Mouse (Mus musculus) lung, postnatal 0 days (tissue): ENCODE data around the gene Cd6. TPM values are rescaled to one million over a fixed set of nuclear protein-coding genes. Genes with fewer than 3 reads are reported as not detected.

Experiments
- ATAC-seq: fragments of 200-750 bp; cut with Nextera tagmentation; 2 replicates; pipeline ENCODE4 v1.8.0; 2017; ENCODE audit warnings: moderate library complexity
- DNase-seq: peaks from one replicate; pipeline ENCODE4 v3.0.0-alpha.2; 2016; ENCODE audit warnings: low spot score
- H3K27ac ChIP-seq: fragments of 300-500 bp; sonication (generic); 2 replicates; pipeline ENCODE4 v1.5.1; 2014; ENCODE audit warnings: antibody characterized with exemption, mild to moderate bottlenecking, low read length, mixed read lengths
- H3K27me3 ChIP-seq: fragments of 300-500 bp; sonication (generic); replicated peaks from 2 replicates; pipeline ENCODE4 v1.6.1; 2014; ENCODE audit warnings: low read length, mixed read lengths; ENCODE audit not compliant: insufficient read depth
- H3K36me3 ChIP-seq: fragments of 300-500 bp; sonication (generic); 2 replicates; pipeline ENCODE4 v1.6.1; 2014; ENCODE audit warnings: low read length, mixed read lengths; ENCODE audit not compliant: insufficient read depth
- H3K4me1 ChIP-seq: fragments of 300-500 bp; sonication (generic); 2 replicates; pipeline ENCODE4 v1.6.1; 2014; ENCODE audit warnings: antibody characterized with exemption, low read depth, low read length, mixed read lengths; ENCODE audit not compliant: insufficient read depth
- H3K4me2 ChIP-seq: fragments of 300-500 bp; sonication (generic); replicated peaks from 2 replicates; pipeline ENCODE4 v1.6.1; 2014; ENCODE audit warnings: low read depth, mild to moderate bottlenecking, low read length, moderate library complexity, mixed read lengths
- H3K4me3 ChIP-seq: fragments of 300-500 bp; sonication (generic); 2 replicates; pipeline ENCODE4 v1.5.1; 2014; ENCODE audit warnings: low read depth, low read length
- H3K9ac ChIP-seq: fragments of 300-500 bp; sonication (generic); replicated peaks from 2 replicates; pipeline ENCODE4 v1.6.1; 2014; ENCODE audit warnings: low read depth, mild to moderate bottlenecking
- H3K9me3 ChIP-seq: fragments of 300-500 bp; sonication (generic); 2 replicates; pipeline ENCODE4 v1.6.1; 2016; ENCODE audit warnings: low read length, mixed read lengths
- CTCF ChIP-seq: IDR thresholded peaks from 2 replicates; pipeline ENCODE4 v1.5.1; 2016; ENCODE audit warnings: antibody characterized with exemption, mild to moderate bottlenecking
- EP300 ChIP-seq: IDR thresholded peaks from 2 replicates; pipeline ENCODE4 v1.6.1; 2016; ENCODE audit warnings: antibody characterized with exemption, mild to moderate bottlenecking, control low read depth
- WGBS: fragments of 180-500 bp; shearing (Covaris S2); extraction: QIAGEN DNeasy Blood & Tissue Kit; methylation state at CpG from one replicate; pipeline ENCODE4 v1.1.7; 2014; 5-methylcytosine and 5-hydroxymethylcytosine counted together
- polyA plus RNA-seq: library from polyadenylated mRNA; unstranded; fragments of >200 nt; fragmentation: Nextera tagmentation; extraction: Ambion mirVana; gene quantifications from 2 replicates; pipeline ENCODE4 v1.2.1, GENCODE M21; 2015

Cd6 gene
- polyA plus RNA-seq, 1 experiment from 2014 or later, result not detected

DNA sequence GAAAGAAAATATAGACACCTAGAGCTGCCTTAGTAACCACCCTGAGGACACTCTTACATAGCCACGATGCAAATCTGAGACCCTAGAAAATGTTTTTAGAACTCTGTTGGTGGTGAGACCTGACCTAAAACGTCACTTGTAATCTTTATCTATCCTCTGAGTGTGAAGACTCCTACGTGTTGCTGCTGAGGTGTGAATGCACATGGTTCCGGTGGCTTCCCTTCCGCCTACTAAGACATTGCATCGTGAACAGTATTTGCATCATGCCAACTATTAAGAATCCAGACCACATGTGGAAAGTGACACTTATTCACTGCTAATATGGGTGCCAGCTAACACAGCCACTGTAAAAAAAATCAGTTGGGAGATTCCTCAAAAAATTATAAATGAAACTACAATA is 14.0 kb downstream of the Cd6 start:
- H3K4me3 ChIP-seq, result no peak overlapping the region
- DNase-seq, result no peak
- H3K4me2 ChIP-seq, result no peak overlapping the region
- H3K9ac ChIP-seq, result no peak overlapping the region
- peaks cover 5% of the 10 kb centered on the region; the same call in 1 of the 2 replicates for H3K4me1 ChIP-seq
- TF ChIP-seq CTCF (no peak), EP300 (no peak)
- no peaks in the 10 kb centered on the region for H3K9me3 ChIP-seq
- H3K27ac ChIP-seq, result no peak overlapping the region
- 75% methylated on average over 6 of the region's 6 CpGs for WGBS
- no peaks in the 10 kb centered on the region for H3K27me3 ChIP-seq
- H3K36me3 ChIP-seq, result no peaks in the 10 kb centered on the region
- ATAC-seq, result no peak

DNA sequence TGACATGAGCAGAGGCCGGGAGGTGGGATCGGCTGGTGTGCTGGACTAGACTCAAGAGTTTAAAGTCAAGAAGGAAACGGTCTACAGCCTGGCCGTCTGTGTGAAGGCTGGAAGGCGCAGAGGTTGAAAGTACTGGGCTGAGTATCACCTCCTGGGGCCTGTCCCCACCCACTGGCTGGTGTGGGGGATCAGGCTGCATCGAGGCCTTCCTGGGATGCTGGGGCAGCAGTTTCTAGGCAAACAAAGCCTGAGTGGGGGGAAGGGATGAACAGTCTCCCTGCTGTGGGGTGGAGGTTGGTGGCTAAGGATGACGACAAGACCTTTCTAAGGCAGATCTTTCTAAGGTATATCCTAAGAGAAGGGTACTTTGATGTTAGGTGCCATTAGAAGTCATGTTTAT is 16.0 kb downstream of the Cd6 start:
- H3K4me3 ChIP-seq, result no peak overlapping the region
- H3K9ac ChIP-seq, result no peak overlapping the region
- no peaks in the 10 kb centered on the region for H3K9me3 ChIP-seq
- no peaks in the 10 kb centered on the region for H3K36me3 ChIP-seq
- no peaks in the 10 kb centered on the region for H3K27me3 ChIP-seq
- TF ChIP-seq CTCF, result no peak
- no peak for TF ChIP-seq EP300
- H3K4me1 ChIP-seq, result peaks cover 5% of the 10 kb centered on the region; the same call in 1 of the 2 replicates
- 62% methylated on average over 7 of the region's 7 CpGs for WGBS
- H3K27ac ChIP-seq, result no peak overlapping the region
- DNase-seq (no peak), ATAC-seq (no peak)
- no peak overlapping the region for H3K4me2 ChIP-seq

DNA sequence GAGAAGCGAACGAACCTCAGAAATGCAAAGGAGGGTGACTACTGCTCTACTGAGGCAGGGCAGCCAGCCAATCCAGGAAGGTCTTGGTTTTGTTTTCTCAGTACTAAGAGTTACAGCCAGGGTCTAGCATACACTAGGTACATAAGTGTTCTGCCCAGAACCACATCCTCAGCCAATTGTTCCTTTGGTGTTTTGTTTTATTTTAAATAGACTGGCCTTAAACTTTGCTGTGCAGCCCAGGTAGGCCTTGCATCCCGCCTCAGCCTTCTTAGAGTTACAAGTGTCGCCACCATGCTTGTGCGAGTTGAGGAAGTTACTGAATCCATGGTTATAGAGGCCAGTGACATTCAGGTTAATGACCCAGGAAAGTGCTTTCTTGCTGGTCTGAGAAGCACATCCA is 16.8 kb downstream of the Cd6 start:
- no peaks in the 10 kb centered on the region for H3K27me3 ChIP-seq
- WGBS, result 91% methylated on average over 5 of the region's 5 CpGs
- H3K4me3 ChIP-seq, result no peak overlapping the region
- peaks cover 1% of the 10 kb centered on the region; the same call in 1 of the 2 replicates for H3K4me1 ChIP-seq
- H3K9me3 ChIP-seq, result no peaks in the 10 kb centered on the region
- no peak overlapping the region for H3K9ac ChIP-seq
- TF ChIP-seq CTCF, result no peak
- no peak for TF ChIP-seq EP300
- H3K4me2 ChIP-seq, result no peak overlapping the region
- H3K27ac ChIP-seq, result no peak overlapping the region
- ATAC-seq (no peak), DNase-seq (no peak)
- no peaks in the 10 kb centered on the region for H3K36me3 ChIP-seq

DNA sequence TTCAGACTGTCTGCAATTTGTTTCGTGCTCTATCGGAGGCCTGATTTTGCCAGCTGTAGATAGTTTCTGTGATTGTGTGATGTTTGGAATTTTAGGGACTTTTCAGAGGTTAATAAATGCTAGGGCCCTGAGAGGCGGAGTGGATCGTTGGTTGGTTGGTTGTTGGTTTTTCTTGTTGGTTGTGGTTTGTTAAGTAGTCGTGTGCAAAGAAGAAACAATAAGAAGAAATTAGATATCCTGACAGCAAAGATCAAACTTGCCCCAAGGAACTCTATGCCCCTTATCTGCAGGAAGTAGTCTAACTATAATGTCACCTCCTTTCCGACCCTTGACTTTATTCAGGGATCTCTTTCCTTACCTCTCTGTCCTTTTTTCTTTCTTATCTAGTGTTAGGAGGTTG is 18.4 kb downstream of the Cd6 start:
- Histone ChIP-seq H3K36me3 (no peaks in the 10 kb centered on the region), H3K9ac (no peak overlapping the region), H3K4me2 (no peak overlapping the region), H3K27me3 (no peaks in the 10 kb centered on the region), H3K27ac (no peak overlapping the region), H3K9me3 (no peaks in the 10 kb centered on the region), H3K4me1 (no peaks in the 10 kb centered on the region), H3K4me3 (no peak overlapping the region)
- TF ChIP-seq CTCF, result no peak
- no peak for TF ChIP-seq EP300
- no peak for ATAC-seq
- WGBS, result 77% methylated on average over 6 of the region's 6 CpGs
- no peak for DNase-seq

DNA sequence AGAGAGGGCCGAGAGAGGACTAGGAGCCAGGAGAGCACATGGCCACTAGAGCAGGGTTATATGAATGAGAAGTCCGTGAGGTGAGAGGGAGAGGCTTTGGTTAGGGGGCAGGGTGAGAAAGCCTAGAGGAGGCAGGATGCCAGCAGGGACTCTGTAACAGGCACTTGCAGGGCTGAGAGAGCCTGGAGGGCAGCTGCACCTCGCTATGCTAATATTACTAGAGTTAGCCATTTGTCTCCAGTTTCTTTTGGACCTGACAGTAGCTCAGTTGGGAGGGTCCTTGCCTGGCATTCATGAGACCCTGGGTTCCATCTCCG is 19.7 kb downstream of the Cd6 start:
- H3K27me3 ChIP-seq, result no peaks in the 10 kb centered on the region
- H3K4me1 ChIP-seq, result no peaks in the 10 kb centered on the region
- TF ChIP-seq CTCF (no peak), EP300 (no peak)
- DNase-seq (peak; percentile 63), ATAC-seq (peak; percentile 87)
- no peaks in the 10 kb centered on the region for H3K9me3 ChIP-seq
- no peak overlapping the region for H3K4me3 ChIP-seq
- no peak overlapping the region for H3K4me2 ChIP-seq
- 33% methylated on average over 4 of the region's 4 CpGs for WGBS
- H3K27ac ChIP-seq, result no peak overlapping the region
- H3K36me3 ChIP-seq, result no peaks in the 10 kb centered on the region
- no peak overlapping the region for H3K9ac ChIP-seq

DNA sequence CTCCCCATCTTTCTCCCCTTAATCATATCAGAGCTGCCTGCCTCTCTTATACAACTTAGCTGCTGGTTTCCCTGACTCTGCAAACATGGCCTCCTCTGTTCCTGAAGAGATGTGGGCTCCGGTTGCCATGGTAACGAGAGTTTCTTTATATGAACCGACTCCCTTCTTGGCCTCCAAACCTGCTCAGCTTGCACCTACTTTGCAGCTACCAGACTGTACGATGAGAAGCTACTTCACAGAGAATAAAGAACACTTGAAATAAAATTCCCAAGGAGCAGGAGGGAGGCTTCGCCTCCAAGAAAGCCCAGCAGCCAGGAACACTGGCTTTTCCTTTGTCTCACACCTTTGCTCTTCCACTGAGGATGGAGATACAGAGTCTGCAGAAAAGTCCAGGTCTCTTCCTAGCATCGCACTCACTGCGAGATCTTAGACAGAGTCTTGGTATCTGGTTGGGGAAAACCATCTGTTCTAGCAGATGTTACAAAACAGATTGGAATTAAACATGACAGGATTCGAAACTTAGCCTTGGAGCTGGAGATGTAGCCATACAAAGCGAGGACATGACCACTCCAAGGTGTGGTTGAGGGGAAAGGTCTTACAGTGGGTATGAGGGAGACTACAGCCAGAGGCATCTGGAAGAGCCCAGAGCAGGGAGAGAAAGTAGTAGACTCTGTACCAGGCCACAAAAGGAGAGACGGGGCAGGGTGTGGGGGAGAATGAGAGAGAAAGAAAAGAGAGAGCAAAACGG is 20.3 kb downstream of the Cd6 start:
- Histone ChIP-seq H3K9ac (no peak overlapping the region), H3K4me3 (no peak overlapping the region), H3K9me3 (no peaks in the 10 kb centered on the region), H3K36me3 (no peaks in the 10 kb centered on the region), H3K4me1 (no peaks in the 10 kb centered on the region), H3K27ac (no peak overlapping the region), H3K4me2 (no peak overlapping the region), H3K27me3 (no peaks in the 10 kb centered on the region)
- peak; percentile 79 for ATAC-seq
- TF ChIP-seq CTCF (no peak), EP300 (no peak)
- WGBS, result 53% methylated on average over 11 of the region's 11 CpGs
- DNase-seq, result peak; percentile 78
